Mouse (Mus musculus) skeletal muscle tissue, adult 2 months (tissue): Measurements from ENCODE around the gene Gm42669.

Source experiments
- DNase-seq: peaks from one replicate; pipeline ENCODE4 v3.0.0-alpha.2; 2012; ENCODE audit warnings: low read depth, low spot score

The Gm42669 gene

DNA sequence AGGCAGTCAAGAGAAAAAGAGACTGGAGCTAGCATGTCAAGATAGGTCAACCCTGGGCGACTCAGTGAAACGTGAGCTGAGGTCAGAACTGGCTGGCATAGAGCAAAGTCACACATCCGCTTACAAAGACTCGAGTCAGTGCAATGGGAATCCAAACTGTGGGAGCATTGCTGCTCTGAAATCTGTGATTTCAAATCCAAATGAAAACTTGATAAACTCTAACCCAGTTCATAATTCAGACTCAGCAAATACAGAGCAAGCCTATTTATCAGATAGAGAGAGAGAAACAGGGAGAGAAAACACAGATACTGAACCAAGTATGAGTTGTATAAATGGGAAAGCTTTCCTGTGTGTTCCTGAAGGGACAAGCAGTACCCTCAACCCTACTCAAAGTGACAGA is at the start of gene Gm42669:
TSS of gene Gm42669 (plus strand) at position 301 of the 400 bp plus-strand sequence.
- no peak for DNase-seq

DNA sequence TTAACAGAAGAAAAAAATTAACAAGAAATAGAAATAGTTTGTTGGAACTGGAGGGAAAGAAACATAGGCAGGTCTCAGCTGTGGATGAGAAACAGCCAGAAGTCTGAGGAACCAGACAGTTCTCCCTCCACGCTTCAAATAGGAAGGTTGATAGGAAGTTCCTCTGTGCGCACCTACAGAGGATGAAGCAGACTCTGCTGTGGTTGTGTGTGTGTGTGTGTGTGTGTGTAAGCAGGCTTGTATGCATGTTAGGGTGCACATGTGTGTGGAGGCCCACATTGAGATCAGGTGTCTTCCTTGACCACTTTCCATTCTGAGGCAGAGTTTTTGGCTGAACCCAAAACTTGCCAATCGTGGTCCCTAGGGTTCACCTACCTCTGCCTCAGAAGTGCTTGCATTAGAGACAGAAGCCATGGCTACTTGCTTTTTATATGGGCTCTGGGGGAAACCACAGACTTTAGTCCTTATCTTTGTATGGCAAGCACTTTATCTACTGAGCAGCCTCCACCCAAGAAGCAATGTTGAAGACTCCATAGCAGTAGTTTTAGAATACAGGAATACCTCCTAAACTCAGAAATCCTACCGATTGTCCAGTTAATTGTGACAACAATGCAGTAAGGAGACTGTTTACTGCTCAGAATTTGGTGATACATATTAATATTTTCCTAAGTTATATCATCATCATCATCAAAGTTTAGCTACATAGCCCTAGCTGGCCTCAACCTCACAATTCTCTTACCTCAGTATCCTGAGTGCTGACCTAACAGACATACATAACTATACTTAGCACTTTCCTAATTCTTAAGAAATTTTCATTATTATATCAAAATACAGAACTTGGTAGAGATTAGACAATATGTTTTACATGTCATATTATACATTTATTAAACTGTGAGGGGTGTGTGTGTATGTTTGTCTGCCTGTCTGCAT is 45.0 kb upstream of the Gm42669 start:
- DNase-seq = no peak

DNA sequence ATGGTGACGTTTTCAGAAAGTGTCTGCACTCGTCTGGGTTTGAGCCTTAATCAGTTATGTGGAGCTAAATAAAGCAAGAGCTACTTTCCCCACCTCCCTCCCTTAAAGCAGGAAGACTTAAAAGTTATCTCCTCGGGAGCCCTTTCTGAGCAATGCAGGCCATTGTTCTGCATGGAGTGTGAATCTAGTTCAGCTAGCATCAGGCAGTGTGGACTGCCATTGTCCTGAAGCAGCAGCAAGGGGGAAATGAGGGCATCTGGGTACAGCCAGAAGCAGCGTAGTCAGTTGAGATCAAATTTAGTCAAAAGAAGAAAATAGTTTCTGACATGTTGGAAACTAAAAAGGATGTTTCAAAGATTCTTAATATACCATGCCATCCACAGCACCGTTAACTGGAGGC is 40.9 kb upstream of the Gm42669 start:
- DNase-seq = no peak

DNA sequence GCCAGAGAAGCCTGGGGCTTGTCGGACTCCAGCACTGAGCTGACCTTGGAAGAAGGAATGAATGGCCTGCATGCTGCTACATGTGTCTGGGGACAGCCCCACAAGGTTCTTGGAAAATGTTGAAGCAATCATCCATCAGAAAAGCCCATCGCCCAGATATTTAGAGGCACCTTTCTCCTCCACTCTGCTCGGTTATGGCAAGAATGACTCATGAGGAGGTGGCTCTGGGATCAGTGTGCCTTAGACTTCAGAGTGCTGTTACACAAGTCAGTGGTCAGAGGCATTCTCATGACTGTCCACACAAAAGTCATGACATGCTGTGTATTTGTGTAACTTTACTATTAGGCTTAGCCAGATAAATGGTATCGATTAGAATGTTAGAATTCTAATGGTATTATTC is 40.3 kb upstream of the Gm42669 start:
- no peak for DNase-seq

DNA sequence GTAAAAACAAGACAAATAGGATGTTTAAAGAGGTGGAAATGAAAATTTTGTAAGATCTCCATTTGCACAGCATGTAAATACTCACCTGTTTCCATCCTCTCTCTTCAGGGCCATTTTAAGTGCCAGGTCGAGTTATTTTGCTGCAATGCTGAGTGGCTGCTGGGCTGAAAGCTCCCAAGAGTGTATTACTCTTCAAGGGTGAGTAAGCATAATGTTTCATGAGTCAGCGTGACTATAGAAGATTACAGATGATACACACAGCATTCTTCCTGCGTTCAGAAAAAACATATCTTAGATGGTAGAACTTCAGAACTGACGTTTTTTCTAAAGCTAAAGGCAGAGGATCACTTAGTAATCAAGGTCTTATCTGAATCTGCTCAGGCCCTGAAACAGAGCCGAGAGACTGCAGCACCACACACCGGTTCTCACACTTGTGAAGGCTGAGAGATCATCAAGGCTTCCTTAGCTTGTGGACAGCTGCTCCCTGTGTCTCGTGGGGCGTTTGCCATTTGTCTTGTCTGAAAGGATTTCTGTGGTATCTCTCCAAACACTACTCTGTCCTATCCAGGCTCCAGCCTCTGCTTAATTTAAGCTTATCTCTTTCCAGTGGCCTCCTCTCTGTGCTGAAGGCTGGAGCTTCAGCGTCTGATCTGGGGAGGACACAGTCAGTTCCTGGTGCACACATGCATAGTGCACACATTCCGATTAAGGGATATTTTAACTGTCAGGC is 36.7 kb upstream of the Gm42669 start:
- no peak for DNase-seq

DNA sequence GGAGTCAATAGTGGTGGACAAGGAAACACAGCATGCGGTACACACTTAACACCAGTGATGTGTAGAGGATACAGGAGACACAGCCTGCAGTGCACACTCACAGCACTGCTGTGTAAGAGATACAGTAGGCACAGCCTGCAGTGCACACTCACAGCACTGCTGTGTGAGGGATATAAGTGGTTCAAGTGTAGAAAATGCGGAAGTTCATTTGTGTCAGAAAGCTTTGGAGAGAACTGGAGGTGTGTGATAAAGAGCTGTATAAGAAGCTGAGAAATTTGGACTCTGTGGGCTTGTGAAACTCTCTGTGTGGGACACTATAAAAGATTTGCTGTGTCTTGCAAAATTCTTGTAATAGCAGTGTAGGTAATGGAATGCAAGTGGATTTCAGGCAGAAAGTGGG is 27.2 kb upstream of the Gm42669 start:
- no peak for DNase-seq

DNA sequence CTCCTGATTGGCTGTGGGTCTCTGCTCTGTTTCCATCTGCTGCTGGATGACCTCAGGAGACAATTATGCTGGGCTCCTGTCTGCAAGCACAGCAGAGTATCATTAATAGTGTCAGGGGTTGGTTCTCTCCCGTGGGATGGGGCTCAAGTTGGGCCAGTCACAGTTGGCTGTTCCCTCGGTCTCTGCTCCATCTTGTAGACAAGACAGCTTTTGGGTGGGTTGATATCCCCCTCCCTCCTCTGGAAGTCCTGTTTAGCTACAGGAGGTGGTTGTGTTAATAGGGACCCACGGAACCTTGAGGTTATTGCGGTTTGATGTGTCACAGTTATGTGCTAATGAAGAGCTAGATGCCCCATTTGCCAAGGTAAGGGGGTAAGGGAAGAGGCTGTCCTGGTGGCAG is 18.4 kb upstream of the Gm42669 start:
- no peak for DNase-seq

DNA sequence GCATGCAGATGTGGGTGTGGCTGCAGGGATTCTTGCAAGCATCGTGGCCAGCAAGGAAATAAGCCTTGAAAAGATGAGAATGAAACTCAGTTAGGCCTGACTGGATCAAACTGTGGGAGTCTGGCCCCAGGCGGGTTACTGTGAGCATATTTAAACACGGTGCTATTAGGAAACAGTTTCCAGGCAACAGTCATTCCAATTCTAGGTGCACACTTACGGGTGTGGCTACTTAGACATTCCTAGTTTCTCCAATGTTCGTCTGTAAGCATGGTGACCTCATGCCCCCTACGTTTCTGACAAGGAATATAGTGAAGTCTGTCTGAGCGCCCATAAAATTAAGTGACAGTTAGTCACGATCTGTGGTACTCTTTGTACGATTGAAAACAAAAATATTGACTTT is 16.4 kb upstream of the Gm42669 start:
- no peak for DNase-seq

DNA sequence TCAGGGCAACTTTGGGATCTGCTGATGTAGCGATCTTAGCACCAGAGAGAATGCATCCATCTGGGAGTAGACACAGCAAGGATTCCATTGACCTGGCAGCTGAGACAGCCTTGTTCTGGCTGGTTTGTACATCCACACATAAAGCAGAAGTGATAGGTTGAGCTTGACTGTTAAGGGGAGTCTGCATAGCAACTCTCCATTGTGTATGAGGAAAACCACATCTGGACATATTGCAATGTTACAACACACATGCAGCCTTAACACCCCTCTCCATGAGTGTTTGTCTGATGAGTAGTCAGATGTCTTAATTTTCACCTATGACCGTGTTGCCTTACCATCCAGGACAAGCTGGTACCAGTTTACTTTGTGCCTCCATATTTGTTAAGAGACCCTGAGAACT is 14.9 kb upstream of the Gm42669 start:
- DNase-seq = no peak

DNA sequence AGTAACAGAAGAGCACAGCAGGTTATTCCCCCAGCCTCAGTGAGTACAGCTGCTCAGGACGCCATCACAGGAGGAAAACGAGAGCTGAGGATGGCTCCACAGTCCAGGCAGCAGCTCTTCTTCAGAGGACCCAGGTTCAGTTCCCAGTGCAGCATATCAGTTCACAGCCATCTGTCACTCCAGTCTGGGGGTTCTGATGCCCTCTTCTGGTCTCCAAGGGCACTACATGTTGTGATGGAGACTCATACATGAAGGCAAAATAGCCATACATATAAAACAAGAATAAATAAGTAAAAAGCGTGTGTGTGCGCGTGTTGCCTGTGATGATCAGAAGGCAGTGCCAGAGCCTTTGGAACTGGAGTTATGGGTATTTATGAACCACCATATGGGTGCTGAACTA is 12.7 kb upstream of the Gm42669 start:
- DNase-seq = no peak

DNA sequence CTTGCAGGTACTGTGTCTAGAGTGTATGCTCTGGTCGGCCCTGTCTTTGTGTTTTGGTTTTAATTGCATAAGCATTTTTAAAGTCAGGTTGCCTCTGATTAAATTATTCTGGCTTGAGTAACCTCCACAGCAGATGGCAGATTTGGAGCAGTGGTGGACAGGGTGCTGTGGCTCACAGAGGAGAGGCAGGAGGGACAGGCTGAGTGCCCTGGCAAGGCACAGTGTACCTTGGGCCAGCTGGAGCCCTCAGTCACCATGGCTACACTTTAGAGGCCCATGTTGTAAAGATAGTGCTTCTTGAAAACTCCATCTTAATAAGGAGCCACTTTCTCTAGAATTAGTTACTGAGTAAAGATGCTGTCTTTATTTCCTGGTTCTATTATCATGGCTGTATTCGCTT is 11.4 kb upstream of the Gm42669 start:
- no peak for DNase-seq

DNA sequence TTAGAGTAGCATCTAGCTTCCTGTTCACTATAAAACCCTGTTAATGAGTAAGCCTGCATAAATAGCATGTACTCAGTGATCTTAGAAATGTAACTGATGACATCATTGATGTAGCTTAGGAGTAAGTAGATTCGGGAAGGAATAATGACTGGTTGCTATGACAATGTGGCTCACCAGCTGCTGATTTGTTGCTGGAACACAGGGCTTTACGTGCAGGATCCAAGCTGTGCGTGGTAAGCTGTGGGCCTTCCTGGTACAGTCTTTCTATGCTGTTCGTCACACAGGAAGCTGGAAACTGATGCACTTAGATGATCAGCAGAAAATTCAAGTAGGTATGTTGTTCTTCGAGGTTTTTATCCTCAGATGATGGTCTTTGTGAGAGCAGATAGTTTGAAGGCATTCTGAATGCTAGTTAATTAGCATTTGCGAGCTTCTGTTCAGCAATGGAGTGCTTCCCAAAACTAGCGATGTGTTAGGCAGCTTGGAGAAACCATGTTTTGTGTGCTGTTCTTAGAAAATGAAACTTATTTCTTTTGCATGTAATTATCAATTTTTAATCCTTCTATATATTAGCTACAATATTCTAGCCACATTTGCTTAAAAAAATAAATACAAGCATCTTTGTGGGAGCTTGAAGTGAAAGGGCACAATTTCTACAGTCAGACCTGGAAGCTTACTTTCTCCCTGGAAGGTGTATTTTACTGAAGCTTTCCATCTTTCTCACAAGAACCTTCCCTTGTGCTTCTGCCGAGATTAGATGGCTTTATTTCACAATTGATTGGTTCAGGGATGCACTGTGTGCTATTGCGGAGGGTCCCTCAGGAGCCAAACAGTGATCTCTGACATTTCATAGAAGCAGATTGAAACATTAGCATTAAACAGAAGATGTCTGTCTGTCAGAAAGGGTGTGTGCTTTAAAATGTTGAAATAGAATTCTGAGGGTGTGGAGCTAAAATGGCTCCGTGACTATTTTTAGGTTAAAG is 9.6 kb upstream of the Gm42669 start:
- no peak for DNase-seq

DNA sequence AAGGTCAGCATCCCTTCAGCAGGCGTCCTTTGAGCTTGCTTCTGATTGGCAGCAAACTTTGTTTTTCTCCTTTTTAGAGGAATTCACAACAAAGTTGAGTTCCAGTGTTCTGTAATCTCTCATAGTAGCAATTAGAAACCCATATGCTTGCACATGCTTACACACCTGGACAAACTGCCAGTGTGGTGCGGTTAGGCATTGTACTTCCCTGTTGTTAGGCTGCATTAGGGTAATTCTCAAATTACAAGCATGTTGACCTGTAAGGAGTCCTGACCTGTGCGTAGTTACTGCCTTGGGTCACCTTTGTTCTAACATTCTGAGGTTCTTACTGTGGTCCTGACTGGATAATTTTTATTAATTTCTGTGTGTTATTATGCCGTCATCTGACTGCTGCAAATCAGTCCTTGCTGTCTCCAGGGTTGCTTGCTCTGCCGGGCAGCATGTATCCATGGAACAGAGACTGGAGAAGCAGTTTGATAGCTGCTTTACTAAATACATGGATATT is 8.6 kb upstream of the Gm42669 start:
- DNase-seq = no peak

DNA sequence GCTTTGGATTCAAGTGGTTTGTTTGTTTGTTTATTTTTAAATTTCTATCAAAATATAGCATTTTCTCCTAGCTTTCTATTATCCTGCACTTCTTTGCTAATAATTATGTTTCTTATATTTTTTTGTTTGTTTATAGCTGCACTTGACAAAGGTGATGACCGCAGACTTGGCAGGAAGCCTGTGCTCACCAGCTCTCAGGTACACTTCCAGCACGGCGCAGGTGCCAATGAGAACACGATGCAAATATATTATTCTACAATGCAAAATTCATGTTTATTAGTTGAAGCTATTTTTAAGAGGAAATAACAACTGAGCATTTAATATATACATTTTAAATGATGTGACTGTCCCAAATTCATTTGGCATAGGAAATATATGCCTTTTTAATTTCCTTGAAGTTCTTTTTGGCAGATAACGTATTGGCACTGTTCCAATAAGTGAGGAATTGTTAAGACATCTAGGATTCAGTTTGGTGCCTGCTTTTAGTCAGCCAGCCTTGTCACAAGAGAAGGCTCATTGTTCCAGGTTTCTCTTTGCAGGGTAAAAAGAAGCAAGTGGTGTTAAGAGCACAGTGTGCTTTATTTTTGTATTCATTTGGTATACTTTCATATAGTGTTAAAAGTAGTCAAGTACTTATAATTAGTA is 7.4 kb upstream of the Gm42669 start:
- no peak for DNase-seq

DNA sequence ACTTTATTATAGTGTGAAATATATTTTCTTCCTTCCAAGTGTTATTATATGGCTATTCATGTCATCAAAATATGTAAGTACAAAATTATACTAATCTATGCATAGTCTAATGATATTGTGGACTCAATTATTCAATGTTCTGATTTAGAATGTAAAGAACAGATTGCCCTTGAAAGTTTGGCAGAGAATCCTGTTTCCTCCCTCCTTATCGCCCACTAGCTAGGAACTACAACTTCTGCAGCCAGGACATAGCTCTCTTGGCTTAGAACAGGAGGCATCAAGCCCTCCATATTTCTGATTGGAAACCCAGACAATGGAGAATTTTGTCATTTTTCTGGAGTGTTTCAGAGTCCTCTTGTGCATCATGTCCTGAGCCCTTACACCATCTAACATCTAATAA is 6.7 kb upstream of the Gm42669 start:
- DNase-seq = no peak

DNA sequence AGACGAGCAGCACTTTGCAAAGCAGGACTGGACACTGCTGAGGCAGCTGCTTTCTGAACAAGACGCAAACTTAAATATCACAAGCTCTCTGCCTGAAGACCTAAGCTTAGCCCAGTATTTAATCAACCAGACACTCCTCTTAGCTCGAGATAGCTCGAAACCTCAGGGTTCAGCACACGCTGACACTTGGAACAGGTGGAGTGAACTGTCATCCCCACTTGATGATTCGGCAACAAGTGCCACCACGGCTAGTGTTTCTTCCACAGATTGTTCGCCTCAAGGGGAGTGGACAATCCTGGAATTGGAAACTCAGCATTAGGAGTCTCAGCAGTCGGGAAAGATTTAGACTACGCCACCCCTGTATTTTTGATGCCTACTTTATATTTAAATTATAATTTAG is 3.1 kb downstream of the Gm42669 start:
- peak; percentile 77 for DNase-seq

DNA sequence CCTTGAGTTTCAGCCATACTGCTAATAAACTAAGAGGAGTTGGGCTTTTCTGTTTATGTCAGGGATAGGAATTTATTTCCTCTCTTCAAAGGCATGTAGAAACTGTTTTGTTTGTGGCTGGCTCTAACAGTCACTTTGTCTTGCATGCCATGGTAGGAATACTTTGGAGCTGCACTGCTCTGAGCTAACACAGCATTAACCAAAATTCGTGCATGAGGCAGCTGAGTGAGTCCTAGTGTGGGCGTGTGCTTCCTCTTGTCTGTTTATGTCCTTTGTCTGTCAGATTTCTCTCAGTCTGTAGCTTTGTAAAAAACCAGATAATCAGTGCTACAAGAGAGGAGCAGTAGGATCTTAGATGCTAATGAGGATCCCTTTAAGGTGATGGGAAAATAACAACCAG is 3.9 kb downstream of the Gm42669 start:
- DNase-seq = no peak

DNA sequence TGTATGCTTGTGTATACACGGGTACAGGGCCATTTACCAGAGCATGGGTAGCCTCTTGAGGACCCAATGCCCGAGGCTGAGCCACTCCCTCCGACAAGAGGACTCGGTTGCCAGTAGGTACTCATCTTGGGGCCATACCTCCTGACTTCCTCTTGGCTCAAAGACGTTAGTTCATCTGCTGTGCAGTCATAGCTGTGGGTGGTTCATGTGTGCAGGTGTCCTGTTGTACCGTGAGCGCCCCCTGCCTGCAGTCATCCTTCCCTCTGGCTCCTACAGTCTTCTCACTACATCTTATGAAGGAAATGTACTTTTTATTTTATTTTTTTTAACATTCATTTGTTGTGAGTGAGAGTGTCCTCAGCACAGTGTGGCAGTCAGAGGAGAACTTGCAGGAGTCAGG is 6.2 kb downstream of the Gm42669 start:
- no peak for DNase-seq

DNA sequence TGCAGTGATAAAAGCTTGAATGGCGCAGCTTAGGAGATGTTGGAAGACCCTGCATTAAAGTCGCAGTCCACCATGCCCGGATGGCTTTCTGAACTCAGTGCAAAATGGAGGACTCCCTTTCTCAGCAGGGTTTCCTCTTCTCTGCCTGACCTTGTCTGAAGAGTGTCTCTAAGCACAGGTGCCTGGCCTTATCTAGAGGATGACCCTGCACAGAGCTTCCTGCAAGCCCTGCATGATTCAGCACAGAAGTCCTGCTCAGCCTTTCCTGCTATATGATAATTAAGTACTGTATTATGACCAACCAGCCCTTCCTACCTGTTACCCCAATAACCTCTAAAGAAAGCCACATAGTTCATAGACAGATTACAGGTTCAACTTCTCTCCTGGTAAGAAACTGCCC is 8.0 kb downstream of the Gm42669 start:
- DNase-seq = no peak

DNA sequence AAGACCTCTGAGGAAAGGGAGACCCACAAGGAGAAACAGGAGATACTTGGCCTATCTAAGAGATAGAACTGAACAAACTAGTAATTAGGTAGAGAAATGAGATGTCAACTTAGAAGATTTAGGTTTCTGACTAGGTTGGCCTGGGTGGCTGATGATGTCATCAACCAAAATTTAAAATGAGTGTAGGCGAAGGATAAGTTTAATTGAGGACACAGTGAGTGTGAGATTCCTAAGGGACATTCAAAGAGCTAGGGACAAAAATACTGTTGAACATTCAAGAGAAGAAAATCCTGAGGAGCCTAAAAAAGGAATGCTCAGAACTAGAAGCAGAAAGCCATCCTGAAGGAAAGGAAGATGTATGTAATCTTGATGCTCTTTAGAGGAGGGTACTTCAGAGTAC is 8.7 kb downstream of the Gm42669 start:
- no peak for DNase-seq

DNA sequence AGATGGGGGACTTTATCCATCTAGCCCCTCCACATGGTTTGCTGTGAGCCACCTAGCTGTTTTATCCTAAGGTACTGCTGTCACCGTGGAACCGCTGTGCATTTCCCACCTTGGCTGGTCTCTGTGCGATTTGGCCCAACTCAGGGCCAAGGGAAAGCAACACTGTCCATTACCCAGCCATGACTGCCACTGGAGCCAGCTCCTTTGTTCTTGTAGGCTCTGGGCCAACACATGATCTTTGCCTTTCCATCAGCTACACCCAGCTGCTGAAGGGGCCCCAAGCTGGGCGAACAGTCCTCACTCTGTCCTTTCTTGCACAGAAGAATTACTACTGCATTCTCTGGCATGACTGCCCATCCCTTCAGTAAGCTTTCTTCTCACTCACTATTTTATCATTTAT is 11.2 kb downstream of the Gm42669 start:
- no peak for DNase-seq
